Mouse (Mus musculus) cerebellum, adult 2 months (tissue): ENCODE data around the gene Plekha3.

ENCODE experiments used
- CTCF ChIP-seq: fragments of 200-500 bp; IDR thresholded peaks from 2 replicates; pipeline ENCODE4 v1.5.1; 2011; ENCODE audit warnings: low read depth, mild to moderate bottlenecking, control low read depth, low read length, moderate library complexity, borderline replicate concordance; ENCODE audit not compliant: insufficient read depth
- POLR2A ChIP-seq: fragments of 200-500 bp; IDR thresholded peaks from 2 replicates; pipeline ENCODE4 v1.6.1; 2011; ENCODE audit warnings: low read length, control low read depth, borderline replicate concordance; ENCODE audit not compliant: insufficient read depth

GRCm38 (mm10) chr2:76643801-76644200 lies 31.3 kb upstream of the Plekha3 start:
- TF ChIP-seq POLR2A (no peak), CTCF (no peak)
